In the genomic region with DNA sequence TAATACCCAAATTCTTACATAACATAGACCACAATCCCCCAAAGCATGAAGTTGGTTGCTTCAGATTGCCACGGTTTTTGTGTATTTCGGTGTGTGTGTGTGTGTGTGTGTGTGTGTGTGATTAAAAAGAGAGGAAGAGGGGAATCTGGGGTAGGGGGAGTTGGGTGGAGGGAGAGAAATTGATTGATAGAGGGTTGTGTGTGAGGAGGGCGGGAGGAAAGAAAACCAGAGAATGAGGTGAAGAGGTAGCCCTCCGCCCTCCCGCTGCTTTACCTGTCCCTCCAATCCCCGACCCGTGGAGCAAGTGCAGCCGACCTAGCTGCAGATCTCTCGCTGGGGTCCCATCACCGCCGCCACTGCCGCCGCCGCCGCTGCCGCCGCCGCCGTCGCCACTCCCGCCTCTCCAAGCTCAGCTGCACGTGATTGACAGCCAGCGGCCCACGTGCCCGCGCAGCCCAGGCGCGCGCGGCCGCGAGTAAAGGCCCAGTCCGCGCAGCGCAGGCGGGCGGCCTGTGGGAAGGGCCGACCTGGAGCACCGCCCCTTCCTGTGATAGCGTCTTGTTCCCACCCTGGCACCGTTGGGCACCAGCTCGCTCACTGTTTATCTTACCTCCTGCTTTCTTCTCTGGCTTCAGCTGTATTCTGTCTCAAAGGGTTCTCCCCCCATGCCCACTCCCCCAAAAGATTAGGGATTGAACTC, we compare ENCODE assay signal across 8 mouse cellular contexts. TPM values are rescaled to one million over a fixed set of nuclear protein-coding genes. Genes with fewer than 3 reads are reported as not detected.
A peak's percentile ranks its signal among the peaks of the same experiment; 100 is the strongest.
DNase-seq lines count a peak whose midpoint lies in the region; ATAC-seq lines count a peak whose summit lies in the region.

No protein-coding gene starts in this region.

- H3K9me3 ChIP-seq in megakaryocyte, embryonic 14.5 days: no peaks in the 10 kb centered on the region
- no peaks in the 10 kb centered on the region for H3K9me3 ChIP-seq in midbrain, embryonic 15.5 days

- DNase-seq in cerebellum, postnatal 14 days: peak; percentile 81 to 85
- DNase-seq in frontal cortex, postnatal 25 days (ENCODE audit: low spot score in 2 of 2): peak; percentile 40 to 58
- peak; percentile 59 to 78 for DNase-seq in left cerebral cortex, adult 18-20 months (ENCODE audit: low spot score in 2 of 2)
- no peak for DNase-seq in urinary bladder, adult 2 months (ENCODE audit: low spot score)
- DNase-seq in thymus, postnatal 0 days (ENCODE audit: low spot score): no peak

- 3% methylated on average over 41 of the region's 42 CpGs for WGBS in midbrain, embryonic 15.5 days

- peaks cover 4% of the 10 kb centered on the region for H3K27me3 ChIP-seq in megakaryocyte, embryonic 14.5 days (replicated peaks)
- no peaks in the 10 kb centered on the region for H3K27me3 ChIP-seq in midbrain, embryonic 15.5 days (replicated peaks)

- H3K27ac ChIP-seq in midbrain, embryonic 15.5 days: peak overlapping the region; percentile 76

- H3K36me3 ChIP-seq in megakaryocyte, embryonic 14.5 days (replicated peaks; ENCODE audit: low read length): no peaks in the 10 kb centered on the region
- no peaks in the 10 kb centered on the region for H3K36me3 ChIP-seq in midbrain, embryonic 15.5 days (replicated peaks)

- peaks cover 12% of the 10 kb centered on the region for H3K4me1 ChIP-seq in megakaryocyte, embryonic 14.5 days
- H3K4me1 ChIP-seq in midbrain, embryonic 15.5 days: peaks cover 10% of the 10 kb centered on the region

- H3K4me2 ChIP-seq in midbrain, embryonic 15.5 days: peak overlapping the region; percentile 66

- peak overlapping the region; percentile 83 for H3K4me3 ChIP-seq in megakaryocyte, embryonic 14.5 days (replicated peaks)
- H3K4me3 ChIP-seq in midbrain, embryonic 15.5 days: peak overlapping the region; percentile 60

- peak overlapping the region; percentile 59 for H3K9ac ChIP-seq in midbrain, embryonic 15.5 days

- no peak for ATAC-seq in megakaryocyte, adult 5-6 weeks (ENCODE audit: poor library complexity, severe bottlenecking)
- peak; percentile 99 for ATAC-seq in midbrain, embryonic 15.5 days (replicated peaks)

RNA-seq across cellular contexts. Expression of a gene that starts 0.6 kb away (rescaled TPM):
- polyA plus RNA-seq in megakaryocyte, embryonic 14.5 days (2012; ENCODE audit: insufficient read depth, low replicate concordance): not detected in 2 replicates
- total RNA-seq in megakaryocyte, adult 5-6 weeks (2015): not detected in 2 replicates
- total RNA-seq in megakaryocyte, adult 5-6 weeks (2017): not detected in 2 replicates
- total RNA-seq in left cerebral cortex, adult 18-20 months (2021): 100 to 1,000 TPM; 464 to 491 TPM
- 72.6 and 81.1 TPM in 2 replicates for polyA plus RNA-seq in midbrain, embryonic 15.5 days (2015; fragmentation: Nextera tagmentation; extraction: Ambion mirVana)
- 0.12 and 0.13 TPM in 2 replicates for polyA plus RNA-seq in urinary bladder, adult 2 months (2012; rRNA removed)
- polyA plus RNA-seq in thymus, postnatal 0 days (2015; fragmentation: Nextera tagmentation; extraction: Ambion mirVana): 1.4 and 1.7 TPM in 2 replicates

Comparison
In these comparisons a context has a peak if more than half of its experiments do, and no peak if none do; other contexts are left out.
1. DNase-seq: peak in cerebellum, postnatal 14 days (2 of 2), frontal cortex, postnatal 25 days (2 of 2) and left cerebral cortex, adult 18-20 months (2 of 2); none in urinary bladder, adult 2 months (single experiment) and thymus, postnatal 0 days (single experiment).
2. RNA of a gene that starts 0.6 kb away (polyA plus RNA-seq): 72.6 to 81.1 TPM in midbrain, embryonic 15.5 days; 1.4 to 1.7 TPM in thymus, postnatal 0 days, 0.12 to 0.13 TPM in urinary bladder, adult 2 months and not detected in megakaryocyte, embryonic 14.5 days; every median in the first group is over 10 times any median in the second.